In the genomic region with DNA sequence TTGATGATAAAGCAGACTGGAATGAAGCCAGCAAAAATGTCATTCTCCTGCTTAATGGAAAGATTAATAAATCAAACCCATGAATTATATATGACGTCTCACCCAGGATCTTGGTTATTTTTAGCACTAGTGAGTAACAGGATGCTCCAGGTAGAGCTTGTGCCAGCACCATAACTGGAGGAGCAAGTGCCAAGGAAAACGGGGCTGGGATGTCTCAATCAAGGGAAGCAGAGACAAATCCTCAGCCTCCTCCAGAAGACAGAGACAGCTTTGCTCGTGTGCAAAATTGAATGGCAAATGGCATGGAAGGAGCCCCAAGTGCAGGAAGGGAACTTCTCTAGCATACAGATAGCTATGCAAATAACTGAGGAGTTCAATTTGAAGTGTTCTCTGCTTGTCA, we compare ENCODE assay signal across 12 mouse cellular contexts.
"Had no signal": no experiment of that assay in that cellular context is flagged by ENCODE, and none has a peak within 500 bp of the region (broad histone marks: within the 10 kb centered on the region; RNA-seq: fewer than 3 reads in every experiment).

No protein-coding gene starts in this region.

- DNase-seq: lung, embryonic 14.5 days; lung, postnatal 10 days; lung, postnatal 4 days; midbrain, embryonic 14.5 days; retina, postnatal 1 day; right cerebral cortex, adult 18-20 months; right cerebral cortex, postnatal 25 days; right cerebral cortex, postnatal 4 days; spleen, adult 18-20 months; thymus, adult 18-20 months; thymus, postnatal 14 days; thymus, postnatal 36 days had no signal
